Mouse (Mus musculus): Measurements from ENCODE around the gene 1700013G24Rik. TPM values are rescaled to one million over a fixed set of nuclear protein-coding genes. Genes with fewer than 3 reads are reported as not detected.

Gene 1700013G24Rik
- polyA plus RNA-seq, 1 experiment from 2014 or later: not detected

GRCm38 (mm10) chr4:137458861-137459260 lies 5.8 kb downstream of the 1700013G24Rik start:
- Histone ChIP-seq H3K9ac (no peak overlapping the region), H3K4me3 (replicated peaks) (no peak overlapping the region), H3K9me3 (no peaks in the 10 kb centered on the region), H3K4me2 (no peak overlapping the region), H3K27ac (no peak overlapping the region), H3K4me1 (peaks cover 8% of the 10 kb centered on the region; the same call in 1 of the 2 replicates), H3K36me3 (no peaks in the 10 kb centered on the region), H3K27me3 (replicated peaks) (no peaks in the 10 kb centered on the region)
- ATAC-seq (ENCODE audit: insufficient read depth, low FRiP score, low read depth): no peak
- WGBS: 56% methylated on average over 5 of the region's 5 CpGs

DNA sequence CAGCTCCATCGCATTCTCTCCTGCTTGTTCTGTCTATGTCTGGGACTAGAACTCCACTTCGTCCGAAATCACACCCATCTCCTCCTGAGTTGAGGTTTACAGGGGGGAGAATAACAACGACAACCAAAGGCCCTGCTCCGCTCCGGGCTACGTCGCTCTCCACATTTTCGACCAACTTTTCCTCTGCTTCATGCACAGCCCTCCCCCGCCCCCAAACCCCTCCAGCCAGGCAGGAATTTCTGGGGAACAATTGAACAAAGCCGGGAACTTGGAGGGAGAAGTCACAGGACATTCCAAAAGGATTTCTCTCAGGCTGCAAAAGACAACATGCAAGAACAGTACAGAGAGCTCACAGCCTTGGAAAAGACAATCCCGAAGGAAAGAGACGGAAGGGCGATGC lies 7.6 kb downstream of the 1700013G24Rik start:
- 73% methylated on average over 14 of the region's 14 CpGs for WGBS
- peaks cover 13% of the 10 kb centered on the region for H3K4me1 ChIP-seq
- no peak overlapping the region for H3K27ac ChIP-seq

DNA sequence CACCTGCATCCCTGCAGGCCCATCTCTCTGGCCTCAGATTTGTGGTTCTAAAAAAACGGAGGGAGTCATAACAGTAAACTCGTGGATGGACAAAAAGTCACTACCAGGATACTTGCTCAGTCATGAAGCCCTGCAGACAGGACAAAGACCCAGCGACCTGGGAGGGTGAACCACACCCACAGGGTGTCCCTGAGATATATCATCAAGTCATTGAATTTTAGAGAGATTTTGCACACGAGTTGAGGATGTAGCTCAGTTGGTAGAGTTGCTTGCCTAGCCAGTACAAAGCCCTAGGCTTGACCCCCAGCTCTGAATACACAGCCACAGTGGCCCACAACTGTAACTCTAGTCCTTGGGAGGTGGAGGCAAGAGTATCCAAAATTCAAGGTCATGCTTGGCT lies 8.1 kb downstream of the 1700013G24Rik start:
- Histone ChIP-seq H3K4me1 (peaks cover 13% of the 10 kb centered on the region), H3K4me3 (replicated peaks) (no peak overlapping the region), H3K27me3 (replicated peaks) (no peaks in the 10 kb centered on the region), H3K36me3 (no peaks in the 10 kb centered on the region), H3K9ac (no peak overlapping the region), H3K9me3 (no peaks in the 10 kb centered on the region), H3K27ac (no peak overlapping the region), H3K4me2 (no peak overlapping the region)
- ATAC-seq (ENCODE audit: insufficient read depth, low FRiP score, low read depth): no peak
- 78% methylated on average over 4 of the region's 4 CpGs for WGBS

More for the DNA sequence above, 7.6 kb downstream of the 1700013G24Rik start:
- H3K9ac ChIP-seq: no peak overlapping the region
- H3K36me3 ChIP-seq: no peaks in the 10 kb centered on the region
- H3K9me3 ChIP-seq: no peaks in the 10 kb centered on the region
- ATAC-seq (ENCODE audit: insufficient read depth, low FRiP score, low read depth): no peak
- H3K4me2 ChIP-seq: no peak overlapping the region
- H3K4me3 ChIP-seq (replicated peaks): no peak overlapping the region
- H3K27me3 ChIP-seq (replicated peaks): no peaks in the 10 kb centered on the region

DNA sequence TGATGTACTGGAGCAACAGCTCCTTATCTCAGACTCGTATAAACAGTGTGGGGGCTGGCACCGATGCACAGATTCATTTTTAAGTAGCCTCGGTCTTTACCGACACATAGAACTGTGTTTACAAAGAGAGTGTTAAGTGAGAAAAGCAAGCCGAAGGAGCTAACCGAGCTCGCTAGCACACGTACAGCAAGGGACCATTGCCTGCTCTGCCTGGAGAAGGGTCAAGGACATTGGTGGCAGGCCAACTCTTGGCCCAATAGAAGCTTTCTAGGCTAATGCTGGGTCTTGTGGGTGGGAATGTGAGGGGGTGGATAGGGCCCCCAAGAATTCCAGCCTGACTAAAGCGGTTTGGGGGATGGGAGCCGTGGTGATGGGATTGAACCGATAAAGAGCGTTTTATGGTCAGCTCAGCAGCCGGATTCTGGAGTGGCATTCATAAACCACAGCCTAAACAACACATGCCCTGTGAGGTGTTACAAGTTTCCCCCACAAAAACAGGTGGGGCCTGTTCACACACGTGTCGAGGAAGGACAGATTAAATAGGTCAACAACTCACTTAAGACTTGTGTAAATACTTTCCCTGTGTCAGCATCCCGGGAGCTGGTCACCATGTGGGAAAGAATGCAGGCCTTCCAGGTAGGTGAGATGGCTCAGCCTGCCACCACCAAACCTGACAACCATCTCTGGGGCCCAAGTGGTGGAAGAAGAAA lies 9.1 kb downstream of the 1700013G24Rik start:
- H3K27ac ChIP-seq: peak overlapping the region; percentile 78
- H3K4me1 ChIP-seq: peaks cover 13% of the 10 kb centered on the region

GRCm38 (mm10) chr4:137465125-137465787 lies 12.2 kb downstream of the 1700013G24Rik start:
- no peak for ATAC-seq (ENCODE audit: insufficient read depth, low FRiP score, low read depth)
- WGBS: 64% methylated on average over 13 of the region's 13 CpGs
- H3K36me3 ChIP-seq: no peaks in the 10 kb centered on the region
- no peaks in the 10 kb centered on the region for H3K9me3 ChIP-seq
- H3K4me2 ChIP-seq: no peak overlapping the region
- H3K27me3 ChIP-seq (replicated peaks): no peaks in the 10 kb centered on the region
- peak overlapping the region; percentile 63 for H3K27ac ChIP-seq
- H3K4me1 ChIP-seq: peaks cover 30% of the 10 kb centered on the region
- no peak overlapping the region for H3K9ac ChIP-seq
- H3K4me3 ChIP-seq (replicated peaks): no peak overlapping the region

More for the DNA sequence above, 9.1 kb downstream of the 1700013G24Rik start:
- Histone ChIP-seq H3K27me3 (replicated peaks) (no peaks in the 10 kb centered on the region), H3K9ac (no peak overlapping the region), H3K9me3 (no peaks in the 10 kb centered on the region), H3K4me2 (no peak overlapping the region), H3K36me3 (no peaks in the 10 kb centered on the region), H3K4me3 (replicated peaks) (no peak overlapping the region)
- ATAC-seq (ENCODE audit: insufficient read depth, low FRiP score, low read depth): peak; percentile 82
- 46% methylated on average over 16 of the region's 16 CpGs for WGBS

GRCm38 (mm10) chr4:137466991-137467390 lies 13.9 kb downstream of the 1700013G24Rik start:
- Histone ChIP-seq H3K4me1 (peaks cover 46% of the 10 kb centered on the region), H3K9me3 (no peaks in the 10 kb centered on the region), H3K27ac (peak overlapping the region; percentile 78; the same call in 1 of the 2 replicates), H3K36me3 (no peaks in the 10 kb centered on the region), H3K9ac (no peak overlapping the region), H3K27me3 (replicated peaks) (no peaks in the 10 kb centered on the region), H3K4me3 (replicated peaks) (no peak overlapping the region), H3K4me2 (no peak overlapping the region)
- WGBS: 76% methylated on average over 4 of the region's 4 CpGs
- no peak for ATAC-seq (ENCODE audit: insufficient read depth, low FRiP score, low read depth)

GRCm38 (mm10) chr4:137467525-137467924 lies 14.4 kb downstream of the 1700013G24Rik start:
- Histone ChIP-seq H3K27ac (peak overlapping the region; percentile 78), H3K4me1 (peaks cover 46% of the 10 kb centered on the region), H3K9ac (no peak overlapping the region), H3K36me3 (no peaks in the 10 kb centered on the region), H3K9me3 (no peaks in the 10 kb centered on the region), H3K27me3 (replicated peaks) (no peaks in the 10 kb centered on the region), H3K4me2 (no peak overlapping the region), H3K4me3 (replicated peaks) (no peak overlapping the region)
- no peak for ATAC-seq (ENCODE audit: insufficient read depth, low FRiP score, low read depth)
- WGBS: 77% methylated on average over 2 of the region's 2 CpGs

DNA sequence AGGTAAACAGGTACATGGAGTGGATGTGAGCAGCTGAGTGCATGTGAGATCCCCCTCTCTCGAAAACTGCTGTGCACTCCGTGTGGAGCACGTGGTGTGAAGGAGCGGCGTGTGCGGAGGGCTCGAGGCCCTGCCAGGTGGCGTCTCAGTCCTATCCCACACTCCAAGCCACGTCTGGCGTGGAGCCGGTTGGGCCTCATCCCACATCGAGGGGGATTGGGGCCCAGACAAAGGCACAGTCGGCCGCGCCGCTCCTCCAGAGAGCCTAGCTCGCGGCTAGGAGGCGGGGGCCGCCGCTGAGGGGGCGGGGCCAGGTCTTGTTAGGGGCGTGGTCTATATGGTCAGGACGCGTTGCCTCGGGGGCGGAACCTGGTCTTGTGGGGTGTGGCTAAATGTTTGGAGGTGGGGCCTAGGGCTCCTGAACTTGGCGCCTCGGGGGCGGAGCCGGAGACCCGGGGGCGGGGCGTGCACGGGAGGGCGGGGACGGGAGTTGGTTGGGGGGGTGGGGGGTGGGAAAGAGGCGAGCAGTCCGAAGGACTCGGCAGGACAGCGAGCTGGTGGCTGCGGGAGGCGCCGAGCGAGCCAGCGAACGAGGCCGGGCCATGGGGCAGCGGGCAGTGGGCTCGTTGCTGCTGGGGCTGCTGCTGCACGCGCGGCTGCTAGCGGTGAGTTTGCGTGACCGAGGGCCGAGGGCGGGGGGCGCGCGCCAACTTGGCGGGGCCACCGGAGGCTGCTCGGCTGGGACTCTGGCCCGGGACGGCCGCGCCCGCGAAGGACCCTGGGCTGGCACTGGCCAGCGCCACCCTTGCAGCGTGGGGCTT lies 15.4 kb downstream of the 1700013G24Rik start, which contains the start of gene Hspg2:
Gene Hspg2, plus strand, starts transcription at position 510 of the 821 bp plus-strand sequence.
- Histone ChIP-seq H3K27me3 (replicated peaks) (no peaks in the 10 kb centered on the region), H3K36me3 (no peaks in the 10 kb centered on the region), H3K9ac (peak within 1 kb of the TSS; percentile 76), H3K27ac (peak within 1 kb of the TSS; percentile 83), H3K9me3 (no peaks in the 10 kb centered on the region), H3K4me3 (replicated peaks) (peak within 1 kb of the TSS; percentile 78), H3K4me1 (peaks cover 48% of the 10 kb centered on the region), H3K4me2 (peak within 1 kb of the TSS; percentile 85)
- WGBS: 1% methylated on average over 65 of the region's 72 CpGs
- ATAC-seq (ENCODE audit: insufficient read depth, low FRiP score, low read depth): peak; percentile 84

GRCm38 (mm10) chr4:137469081-137469844 lies 16.2 kb downstream of the 1700013G24Rik start:
- Histone ChIP-seq H3K4me1 (peaks cover 56% of the 10 kb centered on the region), H3K27me3 (replicated peaks) (no peaks in the 10 kb centered on the region), H3K27ac (peak overlapping the region; percentile 83), H3K36me3 (no peaks in the 10 kb centered on the region), H3K4me3 (replicated peaks) (peak overlapping the region; percentile 78), H3K9me3 (no peaks in the 10 kb centered on the region), H3K9ac (peak overlapping the region; percentile 76), H3K4me2 (peak overlapping the region; percentile 85)
- 4% methylated on average over 20 of the region's 20 CpGs for WGBS
- ATAC-seq (ENCODE audit: insufficient read depth, low FRiP score, low read depth): no peak

GRCm38 (mm10) chr4:137469845-137470692 lies 17.0 kb downstream of the 1700013G24Rik start:
- H3K27ac ChIP-seq: peak overlapping the region; percentile 83
- 42% methylated on average over 15 of the region's 15 CpGs for WGBS

More at GRCm38 (mm10) chr4:137469845-137470692, 17.0 kb downstream of the 1700013G24Rik start:
- Histone ChIP-seq H3K36me3 (no peaks in the 10 kb centered on the region), H3K4me3 (replicated peaks) (peak overlapping the region; percentile 78), H3K4me1 (peaks cover 58% of the 10 kb centered on the region), H3K27me3 (replicated peaks) (no peaks in the 10 kb centered on the region), H3K9ac (peak overlapping the region; percentile 76), H3K9me3 (no peaks in the 10 kb centered on the region), H3K4me2 (peak overlapping the region; percentile 85)
- no peak for ATAC-seq (ENCODE audit: insufficient read depth, low FRiP score, low read depth)

All from stomach, embryonic 15.5 days (tissue).